Mouse (Mus musculus): Measurements from ENCODE around the gene Timp2.
"Not testable (repeated sequence)": the region's sequence is repeated elsewhere in the genome, so short reads cannot be mapped to it uniquely, and the experiment has no call there.

The Timp2 gene

GRCm38 (mm10) chr11:118355640-118356039, at the start of gene Timp2:
Timp2 (minus strand) TSS chr11:118355740.
- no peak for DNase-seq (ENCODE audit: low spot score)

GRCm38 (mm10) chr11:118405311-118405710, 49.8 kb upstream of the Timp2 start:
- DNase-seq (ENCODE audit: low spot score): peak; percentile 2

GRCm38 (mm10) chr11:118403951-118404899, 48.7 kb upstream of the Timp2 start:
- peak; percentile 45 for DNase-seq (ENCODE audit: low spot score)

- peak; percentile 0 for DNase-seq (ENCODE audit: low spot score)
Observed at GRCm38 (mm10) chr11:118403183-118403582, 47.6 kb upstream of the Timp2 start.

- peak; percentile 65 for DNase-seq (ENCODE audit: low spot score)
Observed at GRCm38 (mm10) chr11:118401760-118402280, 46.3 kb upstream of the Timp2 start, which contains the start of gene Lgals3bp. Lgals3bp (minus strand) TSS chr11:118402092.

- DNase-seq (ENCODE audit: low spot score): peak; percentile 9
Observed at GRCm38 (mm10) chr11:118401195-118401594, 45.7 kb upstream of the Timp2 start.

GRCm38 (mm10) chr11:118400566-118400936, 45.0 kb upstream of the Timp2 start:
- DNase-seq (ENCODE audit: low spot score): peak; percentile 32

GRCm38 (mm10) chr11:118399891-118400565, 44.5 kb upstream of the Timp2 start:
- peak; percentile 3 for DNase-seq (ENCODE audit: low spot score)

- DNase-seq (ENCODE audit: low spot score): peak; percentile 2
Observed at GRCm38 (mm10) chr11:118397806-118398530, 42.4 kb upstream of the Timp2 start.

GRCm38 (mm10) chr11:118394538-118394937, 39.0 kb upstream of the Timp2 start:
- DNase-seq (ENCODE audit: low spot score): peak; percentile 2

- no peak for DNase-seq (ENCODE audit: low spot score)
Observed at GRCm38 (mm10) chr11:118393991-118394390, 38.5 kb upstream of the Timp2 start.

- peak; percentile 2 for DNase-seq (ENCODE audit: low spot score)
Observed at GRCm38 (mm10) chr11:118387816-118388215, 32.3 kb upstream of the Timp2 start.

- peak; percentile 92 for DNase-seq (ENCODE audit: low spot score)
Observed at GRCm38 (mm10) chr11:118379251-118380009, 23.9 kb upstream of the Timp2 start.

GRCm38 (mm10) chr11:118378656-118379055, 23.1 kb upstream of the Timp2 start:
- DNase-seq (ENCODE audit: low spot score): no peak

GRCm38 (mm10) chr11:118376323-118376722, 20.8 kb upstream of the Timp2 start:
- not testable (repeated sequence) for DNase-seq (ENCODE audit: low spot score)

GRCm38 (mm10) chr11:118375881-118376280, 20.3 kb upstream of the Timp2 start:
- peak; percentile 9 for DNase-seq (ENCODE audit: low spot score)

GRCm38 (mm10) chr11:118375461-118375860, 19.9 kb upstream of the Timp2 start:
- DNase-seq (ENCODE audit: low spot score): peak; percentile 1

- no peak for DNase-seq (ENCODE audit: low spot score)
Observed at GRCm38 (mm10) chr11:118375006-118375405, 19.5 kb upstream of the Timp2 start.

- DNase-seq (ENCODE audit: low spot score): no peak
Observed at GRCm38 (mm10) chr11:118374506-118374905, 19.0 kb upstream of the Timp2 start.

GRCm38 (mm10) chr11:118372641-118373040, 17.1 kb upstream of the Timp2 start:
- DNase-seq (ENCODE audit: low spot score): no peak

GRCm38 (mm10) chr11:118371876-118372275, 16.3 kb upstream of the Timp2 start:
- no peak for DNase-seq (ENCODE audit: low spot score)
